17 mouse cellular contexts compared by ENCODE assay signal in genomic region chr13:40739121-40739650, GRCm38 (mm10). TPM values are rescaled to one million over a fixed set of nuclear protein-coding genes. Genes with fewer than 3 reads are reported as not detected.
DNase-seq lines count a peak whose midpoint lies in the region; ATAC-seq lines count a peak whose summit lies in the region.
"Had no signal": no experiment of that assay in that cellular context is flagged by ENCODE, and none has a peak within 500 bp of the region (broad histone marks: within the 10 kb centered on the region; RNA-seq: fewer than 3 reads in every experiment).

No protein-coding gene starts in this region.

- under 1% methylated on average over 17 of the region's 17 CpGs for WGBS in kidney, embryonic 15.5 days
- under 1% methylated on average over 17 of the region's 17 CpGs for WGBS in embryonic facial prominence, embryonic 11.5 days
- WGBS in limb, embryonic 13.5 days: under 1% methylated on average over 17 of the region's 17 CpGs
- WGBS in forebrain, embryonic 10.5 days: under 1% methylated on average over 17 of the region's 17 CpGs

- H3K4me2 ChIP-seq in kidney, embryonic 15.5 days: peak overlapping the region; percentile 74
- no peak overlapping the region for H3K4me2 ChIP-seq in embryonic facial prominence, embryonic 11.5 days (ENCODE audit: low read depth, low read length)
- H3K4me2 ChIP-seq in limb, embryonic 13.5 days (replicated peaks): peak overlapping the region; percentile 39
- H3K4me2 ChIP-seq: forebrain, embryonic 15.5 days; liver, embryonic 12.5 days; lung, embryonic 15.5 days; stomach, embryonic 15.5 days had no signal

- ATAC-seq in kidney, embryonic 15.5 days (replicated peaks; ENCODE audit: low FRiP score): no peak
- ATAC-seq in embryonic facial prominence, embryonic 11.5 days (replicated peaks; ENCODE audit: insufficient number of reproducible peaks, low FRiP score, low TSS enrichment, low read depth): no peak
- no peak for ATAC-seq in limb, embryonic 13.5 days (ENCODE audit: low FRiP score, low read depth)
- ATAC-seq: liver, embryonic 12.5 days; midbrain, embryonic 15.5 days had no signal

- no peak overlapping the region for H3K9ac ChIP-seq in kidney, embryonic 15.5 days
- H3K9ac ChIP-seq in embryonic facial prominence, embryonic 11.5 days (replicated peaks; ENCODE audit: low read length): no peak overlapping the region
- no peak overlapping the region for H3K9ac ChIP-seq in limb, embryonic 13.5 days
- H3K9ac ChIP-seq: forebrain, embryonic 15.5 days; liver, embryonic 12.5 days; lung, embryonic 15.5 days; midbrain, embryonic 15.5 days; stomach, embryonic 15.5 days had no signal

- no peak overlapping the region for H3K27ac ChIP-seq in kidney, embryonic 15.5 days
- no peak overlapping the region for H3K27ac ChIP-seq in embryonic facial prominence, embryonic 11.5 days (replicated peaks; ENCODE audit: low read depth, low read length)
- no peak overlapping the region for H3K27ac ChIP-seq in limb, embryonic 13.5 days
- no peak overlapping the region for H3K27ac ChIP-seq in forebrain, embryonic 10.5 days
- H3K27ac ChIP-seq: forebrain, embryonic 15.5 days; liver, embryonic 12.5 days; lung, embryonic 15.5 days; macrophage; midbrain, embryonic 15.5 days; stomach, embryonic 15.5 days had no signal

- no peaks in the 10 kb centered on the region for H3K9me3 ChIP-seq in kidney, embryonic 15.5 days (replicated peaks)
- H3K9me3 ChIP-seq in embryonic facial prominence, embryonic 11.5 days (replicated peaks; ENCODE audit: control insufficient read depth, low read length): no peaks in the 10 kb centered on the region
- no peaks in the 10 kb centered on the region for H3K9me3 ChIP-seq in limb, embryonic 13.5 days
- H3K9me3 ChIP-seq in forebrain, embryonic 10.5 days: no peaks in the 10 kb centered on the region
- H3K9me3 ChIP-seq: forebrain, embryonic 15.5 days; liver, embryonic 12.5 days; lung, embryonic 15.5 days; midbrain, embryonic 15.5 days; stomach, embryonic 15.5 days had no signal

- H3K27me3 ChIP-seq in kidney, embryonic 15.5 days: peaks cover 99% of the 10 kb centered on the region
- peaks cover 79% of the 10 kb centered on the region for H3K27me3 ChIP-seq in embryonic facial prominence, embryonic 11.5 days (ENCODE audit: control insufficient read depth, insufficient read depth, low read length)
- H3K27me3 ChIP-seq in limb, embryonic 13.5 days: peaks cover 99% of the 10 kb centered on the region
- peaks cover 100% of the 10 kb centered on the region for H3K27me3 ChIP-seq in forebrain, embryonic 10.5 days (ENCODE audit: poor library complexity, severe bottlenecking)

- no peak overlapping the region for H3K4me3 ChIP-seq in kidney, embryonic 15.5 days (replicated peaks)
- no peak overlapping the region for H3K4me3 ChIP-seq in embryonic facial prominence, embryonic 11.5 days (ENCODE audit: low read depth, low read length)
- peak overlapping the region; percentile 28; the same call in 1 of the 2 replicates for H3K4me3 ChIP-seq in limb, embryonic 13.5 days
- H3K4me3 ChIP-seq in forebrain, embryonic 10.5 days: no peak overlapping the region
- H3K4me3 ChIP-seq: forebrain, embryonic 15.5 days; liver, embryonic 12.5 days; lung, embryonic 15.5 days; midbrain, embryonic 15.5 days had no signal

- peak; percentile 32 for DNase-seq in embryo, embryonic 9.5 days (ENCODE audit: extremely low spot score)
- no peak for DNase-seq in embryo, embryonic 10 days (ENCODE audit: low spot score)
- DNase-seq in kidney, adult 9 months: no peak
- DNase-seq in embryonic facial prominence, embryonic 11.5 days (ENCODE audit: low spot score): peak; percentile 35
- no peak for DNase-seq in right cerebral cortex, postnatal 14 days
- DNase-seq in forebrain, embryonic 10.5 days (ENCODE audit: extremely low spot score, low spot score): no peak
- DNase-seq: adrenal gland, adult 2 months; cerebellum, postnatal 14 days; kidney, postnatal 25 days had no signal

- peaks cover 36% of the 10 kb centered on the region for H3K4me1 ChIP-seq in kidney, embryonic 15.5 days
- H3K4me1 ChIP-seq in embryonic facial prominence, embryonic 11.5 days (ENCODE audit: control insufficient read depth, insufficient read depth, low read length): no peaks in the 10 kb centered on the region
- H3K4me1 ChIP-seq in limb, embryonic 13.5 days: peaks cover 22% of the 10 kb centered on the region
- peaks cover 39% of the 10 kb centered on the region for H3K4me1 ChIP-seq in forebrain, embryonic 10.5 days
- H3K4me1 ChIP-seq: liver, embryonic 12.5 days had no signal

- no peaks in the 10 kb centered on the region for H3K36me3 ChIP-seq in kidney, embryonic 15.5 days
- no peaks in the 10 kb centered on the region for H3K36me3 ChIP-seq in embryonic facial prominence, embryonic 11.5 days (replicated peaks; ENCODE audit: control insufficient read depth, insufficient read depth, low read depth, low read length)
- no peaks in the 10 kb centered on the region for H3K36me3 ChIP-seq in limb, embryonic 13.5 days
- H3K36me3 ChIP-seq in forebrain, embryonic 10.5 days (replicated peaks): no peaks in the 10 kb centered on the region
- H3K36me3 ChIP-seq: forebrain, embryonic 15.5 days; liver, embryonic 12.5 days; lung, embryonic 15.5 days; midbrain, embryonic 15.5 days; stomach, embryonic 15.5 days had no signal

RNA-seq across cellular contexts. Expression of gene Tfap2a, which starts 1.0 kb away (rescaled TPM):
- polyA plus RNA-seq in kidney, embryonic 15.5 days (2015; fragmentation: Nextera tagmentation; extraction: Ambion mirVana): 2.8 and 4.1 TPM in 2 replicates
- polyA plus RNA-seq in embryonic facial prominence, embryonic 11.5 days (2014; fragmentation: Nextera tagmentation; extraction: Ambion mirVana): 7.7 and 8.4 TPM in 2 replicates
- 8.3 and 9.5 TPM in 2 replicates for polyA plus RNA-seq in limb, embryonic 13.5 days (2015; fragmentation: Nextera tagmentation; extraction: Ambion mirVana)
- 5.1 and 5.3 TPM in 2 replicates for polyA plus RNA-seq in forebrain, embryonic 10.5 days (2016; fragmentation: Nextera tagmentation; extraction: Ambion mirVana)

Comparison
In these comparisons a context has a peak if more than half of its experiments do, and no peak if none do; other contexts are left out.
1. DNase-seq: peak in embryo, embryonic 9.5 days (single experiment) and embryonic facial prominence, embryonic 11.5 days (single experiment); none in embryo, embryonic 10 days (single experiment), kidney, adult 9 months (single experiment), right cerebral cortex, postnatal 14 days (single experiment) and forebrain, embryonic 10.5 days (single experiment).